Mouse (Mus musculus) thymus, postnatal 36 days (tissue): ENCODE results near the gene Nup35.

Source experiments
- DNase-seq, 2 experiments: peaks; one replicate each; pipeline ENCODE4 v3.0.0; 2022; ENCODE audit warnings: mixed read lengths in 2 of 2

The Nup35 gene

DNA sequence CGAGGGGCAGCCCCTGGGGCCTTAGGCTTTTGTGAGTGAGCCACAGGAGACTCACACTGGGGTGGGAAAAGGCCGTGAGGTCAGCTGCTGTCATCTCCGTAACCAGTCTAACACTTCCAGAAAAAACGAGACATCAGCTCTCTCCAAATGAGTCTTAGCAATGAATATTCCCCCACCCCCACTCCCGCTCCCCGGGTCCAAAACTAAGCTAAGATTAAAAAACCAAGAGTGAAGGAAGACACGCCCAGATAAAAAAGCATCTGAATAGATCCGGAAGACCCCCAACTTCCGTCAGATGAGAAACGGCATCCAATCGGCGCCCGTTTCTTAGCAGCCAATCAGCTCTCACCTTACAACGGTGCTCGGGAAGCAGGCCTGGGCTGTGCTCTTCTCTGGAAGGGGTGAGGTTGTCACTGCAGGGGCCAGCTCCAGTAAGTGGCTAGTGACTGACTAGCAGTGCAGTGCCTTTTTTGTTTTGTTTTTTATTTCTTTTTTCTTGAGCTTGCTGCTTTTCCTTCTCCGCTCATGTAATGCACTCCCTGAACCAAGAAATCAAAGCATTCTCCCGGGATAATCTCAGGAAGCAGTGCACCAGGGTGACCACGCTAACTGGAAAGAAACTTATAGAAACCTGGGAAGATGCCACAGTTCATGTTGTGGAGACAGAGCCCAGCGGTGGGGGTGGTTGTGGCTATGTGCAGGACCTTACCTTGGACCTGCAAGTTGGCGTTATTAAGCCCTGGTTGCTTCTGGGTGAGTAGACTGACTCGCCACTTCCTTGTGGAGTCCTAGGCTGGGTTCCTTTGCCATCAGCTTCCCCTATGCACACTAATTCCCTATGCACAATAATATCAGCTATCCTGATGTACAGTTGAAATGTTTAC lies at the start of gene Nup35, which contains the start of gene Dusp19:
Gene Nup35 (plus strand): TSS at position 383 of the 884 bp plus-strand sequence.
Gene Dusp19 (plus strand): TSS at position 192 of the 884 bp plus-strand sequence.
- peak; percentile 94 to 95 for DNase-seq

DNA sequence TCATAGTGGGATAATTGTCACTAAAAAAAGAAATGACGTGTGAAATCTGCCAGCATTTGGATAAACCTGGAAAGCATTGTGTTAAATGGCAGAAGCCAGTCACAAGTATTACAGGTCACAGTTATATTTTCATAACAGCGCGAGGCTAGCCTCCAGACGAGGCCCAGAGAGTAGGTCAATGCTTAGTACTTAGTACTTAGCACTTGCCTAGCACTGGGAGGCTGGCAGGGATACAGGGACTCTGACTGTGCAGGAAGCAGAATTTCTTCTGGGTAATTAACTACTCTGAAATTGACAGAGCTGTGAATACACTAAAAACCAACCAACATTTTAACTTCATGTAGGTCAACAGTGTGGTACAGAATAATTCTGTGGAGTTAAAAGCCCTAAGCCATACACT lies 49.6 kb upstream of the Nup35 start:
- no peak for DNase-seq

DNA sequence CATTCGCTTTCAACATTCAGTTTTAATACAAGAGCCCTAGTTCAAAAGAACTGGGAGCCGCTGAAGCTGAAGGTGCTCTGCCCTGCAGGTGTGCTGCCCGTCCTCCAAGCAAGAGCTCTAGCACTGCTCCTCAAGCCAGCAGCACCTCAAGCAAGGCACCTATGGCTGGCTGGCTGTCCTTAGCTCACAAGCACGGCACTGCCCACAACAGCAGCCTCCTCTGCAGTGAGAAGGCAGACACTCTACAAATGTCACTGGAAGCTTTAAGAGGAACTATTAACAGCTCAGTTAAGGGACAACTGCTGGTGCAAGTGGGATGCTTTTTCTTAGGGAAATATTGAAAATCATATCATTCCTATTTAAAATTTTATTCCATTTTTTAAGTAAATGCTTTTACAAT lies 46.4 kb upstream of the Nup35 start:
- no peak for DNase-seq

DNA sequence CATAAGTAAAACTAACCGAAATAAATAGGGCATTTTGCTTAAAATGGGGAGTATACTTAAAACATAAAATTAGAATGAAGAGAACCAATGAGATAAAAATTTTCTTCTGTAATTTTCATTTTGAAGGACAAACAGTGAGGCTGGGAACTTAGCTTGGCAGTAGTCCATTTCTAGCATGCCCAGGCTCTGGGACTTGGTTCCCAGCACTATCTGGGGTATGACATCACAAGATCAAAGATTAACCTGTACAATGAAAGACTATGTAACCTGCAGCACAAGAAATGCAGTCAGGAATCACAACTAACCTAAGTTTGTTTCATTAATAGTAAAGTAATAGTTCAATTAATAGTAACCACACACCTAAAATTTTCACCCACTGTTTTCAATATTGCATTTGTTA lies 39.8 kb upstream of the Nup35 start:
- DNase-seq, result no peak

DNA sequence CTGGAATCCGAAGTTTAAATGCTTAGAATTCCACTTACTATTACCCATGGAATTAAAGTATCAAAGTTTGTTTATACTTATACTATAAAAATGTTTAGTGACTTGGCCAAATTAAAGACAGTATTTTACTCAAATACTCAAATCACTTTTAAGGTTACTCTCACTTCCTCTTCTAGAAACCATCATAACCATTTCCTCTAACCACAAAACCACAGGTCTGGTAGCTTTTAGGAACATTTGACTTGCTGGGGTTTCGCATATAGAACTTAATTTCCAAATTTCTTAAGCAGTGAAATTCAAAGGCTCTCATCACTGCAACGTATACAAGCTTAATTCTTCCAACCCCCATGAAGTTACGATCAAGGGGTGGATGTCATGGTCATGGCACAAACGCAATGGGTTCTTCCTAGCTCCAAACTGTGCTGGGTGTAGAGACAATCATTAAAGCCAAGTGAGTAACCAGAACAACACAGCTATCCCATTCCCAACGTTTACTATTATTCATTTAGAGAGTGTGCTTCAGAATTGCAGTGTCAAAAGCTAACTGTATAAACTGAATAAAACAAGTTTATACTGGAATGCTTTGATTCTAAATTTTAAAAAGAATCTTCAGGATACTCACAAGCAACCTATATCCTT lies 37.7 kb upstream of the Nup35 start:
- DNase-seq, result no peak

DNA sequence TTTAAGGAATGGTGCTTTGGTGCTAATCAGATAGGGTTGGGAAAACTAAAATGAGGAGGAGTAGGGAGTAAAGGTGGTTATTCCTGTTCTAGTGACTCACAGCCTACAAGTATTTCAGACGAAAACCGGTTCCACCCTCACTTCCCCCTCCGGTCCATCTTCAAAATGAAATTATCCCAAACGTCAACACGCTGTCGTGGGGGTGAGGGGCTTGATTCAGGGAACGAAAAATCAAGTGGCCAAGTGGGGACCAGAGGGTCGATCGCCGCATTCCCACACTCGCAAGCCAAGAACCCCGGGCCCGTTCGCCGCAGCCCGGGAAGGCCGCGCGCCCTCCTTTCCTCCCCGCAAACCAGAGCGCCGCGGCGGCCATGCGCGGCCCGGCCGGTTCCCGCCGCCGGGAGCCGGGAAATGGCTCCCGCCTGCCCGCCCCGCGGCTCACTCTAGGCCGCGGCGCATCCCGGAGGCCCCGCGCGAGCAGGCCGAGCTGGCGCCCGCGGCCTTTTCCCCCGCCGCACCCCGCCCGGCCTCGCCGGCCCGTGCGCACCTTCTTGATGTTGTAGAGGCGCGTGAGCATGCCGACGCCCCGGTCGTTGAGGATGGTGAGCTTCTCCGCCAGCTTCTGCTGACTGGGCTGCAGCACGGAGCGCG lies 36.6 kb upstream of the Nup35 start:
- no peak for DNase-seq

DNA sequence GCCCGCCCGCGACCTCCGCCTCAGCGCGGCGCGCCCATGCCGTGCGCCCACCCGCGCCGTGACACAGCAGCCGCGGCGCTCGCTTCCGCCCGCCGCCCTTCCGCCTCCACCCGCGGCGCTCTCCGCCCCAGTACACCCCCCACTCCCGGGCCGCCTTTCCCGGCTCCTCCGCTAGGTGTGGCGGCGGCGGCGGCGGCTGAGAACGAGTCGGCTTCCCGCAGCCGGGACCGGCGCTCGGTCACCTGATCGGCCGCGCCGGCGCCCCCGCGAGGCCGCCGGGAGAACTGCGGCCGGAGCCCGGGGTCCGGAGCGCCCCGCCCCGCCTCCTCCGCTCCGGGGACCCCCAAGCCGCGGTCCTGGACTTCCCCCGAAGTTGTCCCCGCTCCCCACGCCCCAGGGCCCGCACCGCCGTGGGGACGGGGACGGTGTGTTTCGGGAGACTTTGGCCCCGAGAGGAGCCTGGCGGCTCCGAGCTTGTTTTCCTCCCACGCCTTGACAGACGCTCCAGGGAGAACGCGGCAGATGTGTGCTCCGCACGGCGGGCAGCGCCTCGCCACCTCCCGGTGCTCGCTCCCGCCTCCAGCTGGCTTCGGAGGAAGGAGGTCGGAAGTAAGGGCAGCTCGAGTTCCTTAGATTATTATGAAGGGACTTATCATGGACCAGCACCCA lies 35.9 kb upstream of the Nup35 start, which contains the start of gene Nckap1:
Gene Nckap1 (minus strand): TSS at position 338 of the 669 bp plus-strand sequence.
- DNase-seq, result peak; percentile 80 to 86

DNA sequence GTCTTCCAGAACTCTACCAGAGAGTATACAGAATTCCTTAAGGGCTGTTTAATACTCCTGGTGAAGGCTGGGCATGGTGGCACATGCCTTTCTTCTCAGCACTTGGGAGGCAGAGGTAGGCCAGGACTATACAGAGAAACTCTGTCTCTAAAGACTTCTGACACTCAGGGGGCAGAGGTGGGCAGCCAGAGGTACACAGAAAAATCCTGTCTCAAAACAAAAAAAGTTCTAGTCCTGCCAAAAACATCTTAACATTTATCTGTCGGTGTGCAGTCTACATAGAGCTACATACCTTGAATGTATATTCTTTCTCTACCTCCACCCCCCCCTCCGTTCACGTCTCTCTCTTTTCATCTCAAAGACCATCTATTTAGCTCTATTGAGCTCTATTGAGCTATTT lies 34.7 kb upstream of the Nup35 start:
- DNase-seq, result no peak

DNA sequence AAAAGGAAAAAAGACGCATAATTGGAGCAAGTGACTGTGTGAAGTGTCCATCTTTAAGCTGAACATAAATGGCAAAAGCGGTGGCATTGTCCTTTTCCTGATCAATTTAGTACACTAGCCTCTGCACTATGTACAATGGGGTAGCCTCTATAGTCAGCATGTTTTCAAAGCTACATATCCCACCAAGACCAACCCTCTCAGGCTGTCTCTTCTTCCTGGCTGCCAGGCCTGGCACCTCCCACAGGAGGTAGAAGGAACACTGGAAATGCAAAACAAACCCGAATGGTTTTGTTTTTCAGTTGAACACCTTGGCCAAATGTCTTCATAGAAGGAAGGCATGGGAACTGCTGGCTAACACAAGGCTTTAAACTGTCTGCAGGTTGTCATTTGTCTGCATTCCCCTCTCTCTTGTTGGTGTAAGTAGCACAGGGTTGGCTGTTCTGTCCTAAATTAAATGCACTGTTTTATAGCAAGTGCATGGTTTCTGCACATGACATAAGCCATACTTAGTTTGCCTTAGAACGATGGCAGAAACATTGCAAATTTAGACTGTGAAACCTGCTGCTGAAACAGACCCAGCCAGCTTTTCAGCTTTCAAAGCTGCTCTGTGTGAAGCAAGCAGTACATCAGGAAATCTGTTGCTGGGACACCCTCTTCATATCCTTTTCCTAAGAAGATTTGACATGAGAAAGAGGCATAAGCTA lies 22.7 kb upstream of the Nup35 start:
- DNase-seq, result no peak

DNA sequence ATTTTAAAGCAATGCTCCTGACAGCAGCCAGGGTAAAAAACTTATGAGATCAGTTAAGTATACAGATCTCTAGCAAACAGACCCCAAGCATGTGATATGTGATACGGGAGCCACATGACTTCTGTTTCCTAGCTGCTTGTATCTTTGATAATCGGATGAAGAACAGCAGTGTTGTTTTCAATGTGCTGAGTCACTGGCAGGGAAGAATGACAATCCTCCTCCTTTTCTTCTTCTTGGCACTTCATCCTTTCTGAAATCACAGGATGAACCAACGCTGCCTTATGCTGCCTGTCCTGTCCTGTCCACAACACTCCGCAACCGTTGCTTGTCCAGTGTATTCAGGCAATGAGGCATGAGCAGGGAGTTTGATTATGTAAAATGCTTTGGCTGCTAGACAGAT lies 20.1 kb upstream of the Nup35 start:
- no peak for DNase-seq

DNA sequence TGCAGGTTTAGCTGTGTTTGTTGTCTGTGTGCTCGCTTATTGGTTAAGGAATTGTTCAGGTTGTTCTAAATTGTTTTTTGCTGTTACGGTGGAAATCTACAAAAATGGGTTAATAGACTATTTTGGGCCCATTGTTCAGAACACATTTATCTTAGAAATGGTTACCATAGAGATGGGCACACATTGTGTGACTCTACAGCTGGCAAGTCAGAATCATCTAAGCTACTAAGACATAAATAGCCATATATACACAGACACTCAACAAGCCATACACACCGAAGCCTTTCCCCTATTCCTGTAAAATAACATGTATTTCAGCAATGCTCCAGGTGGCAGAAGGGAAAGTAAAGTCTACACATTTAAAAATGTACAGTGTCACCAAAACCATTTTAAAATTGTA lies 17.2 kb upstream of the Nup35 start:
- DNase-seq, result no peak

DNA sequence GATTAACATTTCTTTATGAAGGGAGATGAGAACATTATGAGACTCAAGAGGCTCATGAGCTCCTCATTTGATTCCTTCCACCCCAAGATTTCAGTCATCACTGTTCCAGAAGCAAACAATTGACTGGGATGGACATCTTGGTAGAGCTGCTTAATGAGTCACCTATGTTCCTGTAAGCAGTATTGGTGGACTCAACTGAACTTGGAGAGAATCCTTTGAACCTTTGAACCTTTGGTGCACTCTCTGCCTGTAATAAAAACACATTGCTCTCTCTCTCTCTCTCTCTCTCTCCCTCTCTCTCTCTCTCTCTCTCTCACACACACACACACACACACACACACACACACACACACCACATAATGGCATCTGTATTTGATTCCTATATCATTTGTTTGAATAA lies 16.4 kb upstream of the Nup35 start:
- DNase-seq, result no peak

DNA sequence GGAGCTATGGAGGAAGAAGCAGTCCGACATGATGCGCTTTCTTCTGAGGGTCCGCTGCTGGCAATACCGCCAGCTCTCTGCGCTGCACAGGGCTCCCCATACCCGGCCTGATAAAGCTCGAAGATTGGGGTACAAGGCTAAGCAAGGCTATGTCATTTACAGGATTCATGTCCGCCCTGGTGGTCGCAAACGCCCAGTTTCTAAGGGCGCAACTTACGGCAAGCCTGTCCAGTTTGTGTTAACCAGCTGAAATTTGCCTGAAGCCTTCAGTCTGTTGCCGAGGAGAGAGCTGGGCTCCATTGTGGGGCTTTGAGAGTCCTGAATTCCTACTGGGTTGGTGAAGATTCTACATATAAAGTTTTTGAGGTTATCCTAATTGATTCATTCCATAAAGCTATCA lies 14.3 kb upstream of the Nup35 start:
- DNase-seq, result no peak

DNA sequence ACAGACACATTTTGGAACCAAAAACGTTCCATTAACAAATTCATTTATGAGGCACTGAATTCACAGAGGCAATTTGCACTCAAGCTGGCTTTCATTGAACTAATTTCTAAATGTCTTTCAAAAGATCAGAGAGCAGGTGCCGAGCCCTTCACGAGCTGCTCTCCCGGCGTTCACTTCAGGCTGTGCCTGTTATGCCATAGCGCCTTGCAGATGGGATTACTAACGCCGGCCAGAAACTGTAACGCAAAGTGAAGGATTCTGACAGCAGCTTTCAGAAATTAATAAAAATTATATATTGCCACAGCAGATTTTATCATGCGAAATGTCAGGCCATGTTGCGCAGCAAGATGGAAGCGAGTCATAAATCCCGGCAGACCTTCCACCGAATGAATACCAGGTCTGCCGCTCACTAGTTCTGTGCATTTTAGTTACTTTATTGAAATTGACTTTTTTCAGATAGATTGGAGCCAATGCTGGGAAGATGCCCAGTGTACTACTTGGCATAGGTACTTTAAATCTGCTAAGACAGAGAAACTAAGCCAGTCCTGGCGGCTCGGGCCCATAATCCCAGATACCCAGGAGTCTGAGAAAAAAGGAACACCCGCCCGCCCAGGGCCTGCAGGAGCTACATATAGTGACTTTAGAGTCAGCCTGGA lies 13.1 kb upstream of the Nup35 start:
- DNase-seq, result no peak

DNA sequence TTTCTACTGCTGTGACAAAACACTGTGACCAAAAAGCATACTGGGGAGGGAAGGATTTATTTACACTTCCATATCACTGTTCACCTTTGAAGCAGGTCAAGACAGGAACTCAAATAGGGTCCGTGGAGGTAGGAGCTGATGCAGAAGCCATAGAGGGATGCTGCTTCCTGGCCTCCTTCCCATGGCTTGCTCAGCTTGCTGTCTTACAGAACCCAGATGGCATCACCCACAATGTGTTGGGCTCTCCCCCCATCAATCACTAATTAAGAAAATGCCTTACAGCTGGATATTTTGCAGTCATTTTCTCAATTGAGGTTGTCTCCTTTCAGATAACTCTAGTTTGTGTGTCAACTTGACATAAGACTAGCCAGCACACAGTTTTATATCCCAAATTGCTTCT lies 4.8 kb upstream of the Nup35 start:
- DNase-seq, result no peak

DNA sequence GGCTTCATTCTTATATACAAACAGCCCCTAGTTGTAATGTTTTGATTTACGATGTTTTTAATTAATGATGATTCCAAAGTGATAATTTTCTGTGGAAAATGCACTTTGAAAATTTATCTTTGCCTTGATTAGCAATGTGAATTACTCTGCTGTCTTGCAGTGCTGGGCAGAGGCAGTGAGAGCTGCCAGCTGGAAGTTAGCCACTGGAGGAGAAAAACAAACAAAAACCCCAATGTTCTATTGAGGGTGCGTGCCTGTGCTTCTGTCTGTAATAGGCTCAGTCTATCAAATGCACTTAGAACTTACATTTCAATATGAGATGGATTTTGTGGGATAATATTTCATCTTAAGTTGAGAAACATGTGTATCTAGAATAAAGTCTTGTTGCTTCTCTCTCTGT lies 4.2 kb upstream of the Nup35 start:
- no peak for DNase-seq

DNA sequence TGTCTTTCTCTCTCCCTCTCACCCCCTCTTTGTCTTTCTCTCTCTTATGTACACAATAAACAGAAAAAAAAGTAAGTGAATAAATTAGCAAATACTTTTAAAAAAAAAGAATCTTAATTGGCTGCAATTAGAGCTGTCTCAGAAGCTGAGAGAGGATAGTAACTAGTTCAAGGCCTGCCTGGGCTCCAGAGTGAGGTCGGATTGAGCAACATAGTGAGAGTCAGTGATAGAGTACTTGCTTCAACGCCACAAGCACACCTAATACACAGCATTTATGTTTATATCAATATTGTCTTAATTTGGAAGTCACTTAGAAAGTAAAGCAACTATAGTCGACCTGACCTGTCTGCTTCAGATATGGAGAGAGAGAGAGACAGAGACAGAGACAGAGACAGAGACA lies 2.0 kb downstream of the Nup35 start:
- no peak for DNase-seq

DNA sequence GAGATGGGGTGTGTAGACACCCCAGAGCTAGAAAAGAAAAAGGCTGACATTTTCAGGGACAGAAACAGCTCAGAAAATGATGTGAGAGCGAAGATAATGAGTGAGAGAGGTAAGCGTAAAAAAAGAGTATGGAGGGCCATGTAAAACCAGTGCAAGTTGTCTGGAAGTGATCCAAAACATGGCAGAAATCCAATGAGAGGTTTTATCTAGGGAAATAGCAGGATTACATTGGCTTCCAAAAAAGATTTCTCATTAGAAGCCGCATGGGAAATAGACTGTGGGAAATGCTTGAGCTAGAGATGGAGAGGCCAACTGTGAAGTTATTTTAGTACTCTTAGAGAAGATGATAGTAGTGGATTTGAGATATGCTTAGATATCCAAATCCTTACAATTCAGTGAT lies 4.9 kb downstream of the Nup35 start:
- DNase-seq, result no peak

DNA sequence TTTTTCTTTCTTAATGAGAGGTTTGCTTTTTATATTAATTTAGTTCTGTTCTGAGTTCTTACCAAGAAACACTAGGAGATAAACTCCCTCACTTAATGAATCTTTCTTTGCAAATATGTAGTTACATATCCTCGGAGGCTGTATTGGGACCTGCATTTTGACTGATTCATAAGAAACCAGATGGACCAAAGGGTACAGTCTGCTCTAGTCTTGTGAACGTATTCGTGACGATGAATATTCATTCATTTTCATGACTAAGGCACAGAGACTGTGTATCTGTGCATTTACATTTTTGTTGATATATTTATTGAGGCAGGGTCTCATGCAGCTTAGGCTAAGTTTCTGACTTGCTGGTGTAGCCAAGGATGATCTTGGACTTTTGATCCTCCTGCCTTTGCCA lies 7.5 kb downstream of the Nup35 start:
- no peak for DNase-seq

DNA sequence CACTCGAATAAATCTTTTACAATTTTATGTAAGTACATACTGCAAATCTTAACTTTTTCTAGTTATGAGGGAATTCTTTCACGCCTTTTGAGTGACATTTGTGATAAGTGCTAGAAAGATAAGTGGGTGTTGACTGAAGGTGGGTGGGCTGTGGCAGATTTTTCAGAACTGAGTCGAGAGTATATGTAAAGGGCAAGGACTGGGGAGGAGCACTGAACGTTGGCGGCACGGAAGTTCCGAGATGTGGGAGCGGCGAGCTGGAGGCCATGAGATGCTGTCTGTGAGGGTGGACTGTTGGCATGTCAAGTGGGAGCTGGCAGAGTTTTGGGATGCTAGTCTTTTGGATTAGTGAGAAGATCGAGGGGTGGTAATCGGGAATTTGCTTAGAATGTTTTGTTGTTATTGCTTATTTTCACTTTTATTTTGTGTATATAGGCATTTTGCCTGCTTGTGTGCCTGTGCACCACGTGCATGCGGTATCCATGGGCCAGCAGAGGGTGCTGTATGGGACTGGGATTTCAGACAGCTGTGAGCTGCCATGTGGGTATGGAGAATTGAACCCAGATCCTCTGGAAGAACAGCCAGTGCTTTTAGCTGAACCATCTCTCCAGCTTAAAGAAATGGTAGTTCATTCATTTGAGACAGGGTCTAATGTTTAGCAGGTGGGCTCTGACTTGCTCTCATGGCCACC lies 15.4 kb downstream of the Nup35 start:
- DNase-seq, result no peak
